Mouse (Mus musculus) brown adipose tissue, adult 24 weeks (tissue): Measurements from ENCODE around the gene Tpte. TPM values are rescaled to one million over a fixed set of nuclear protein-coding genes. Genes with fewer than 3 reads are reported as not detected.

Experiments
- H3K27ac ChIP-seq: fragments of 200-500 bp; replicated peaks from 2 replicates; pipeline ENCODE4 v1.5.1; 2012; ENCODE audit warnings: low read depth, mild to moderate bottlenecking, low read length
- H3K4me1 ChIP-seq: fragments of 200-500 bp; 2 replicates; pipeline ENCODE4 v1.6.1; 2012; ENCODE audit warnings: low read length, mixed read lengths; ENCODE audit not compliant: control insufficient read depth, insufficient read depth, insufficient read length
- H3K4me3 ChIP-seq: fragments of 200-500 bp; 2 replicates; pipeline ENCODE4 v1.5.1; 2012; ENCODE audit warnings: low read depth, mild to moderate bottlenecking, low read length, moderate library complexity; ENCODE audit not compliant: insufficient read depth
- polyA plus RNA-seq: library from polyadenylated mRNA; stranded (reverse); fragments of >200 nt; gene quantifications from 2 replicates; pipeline ENCODE4 v1.2.4, GENCODE M21; 2012; ENCODE audit not compliant: missing spikeins, insufficient read depth, insufficient read length

Gene Tpte
- 0.71 and 1.1 TPM in 2 replicates for polyA plus RNA-seq

DNA sequence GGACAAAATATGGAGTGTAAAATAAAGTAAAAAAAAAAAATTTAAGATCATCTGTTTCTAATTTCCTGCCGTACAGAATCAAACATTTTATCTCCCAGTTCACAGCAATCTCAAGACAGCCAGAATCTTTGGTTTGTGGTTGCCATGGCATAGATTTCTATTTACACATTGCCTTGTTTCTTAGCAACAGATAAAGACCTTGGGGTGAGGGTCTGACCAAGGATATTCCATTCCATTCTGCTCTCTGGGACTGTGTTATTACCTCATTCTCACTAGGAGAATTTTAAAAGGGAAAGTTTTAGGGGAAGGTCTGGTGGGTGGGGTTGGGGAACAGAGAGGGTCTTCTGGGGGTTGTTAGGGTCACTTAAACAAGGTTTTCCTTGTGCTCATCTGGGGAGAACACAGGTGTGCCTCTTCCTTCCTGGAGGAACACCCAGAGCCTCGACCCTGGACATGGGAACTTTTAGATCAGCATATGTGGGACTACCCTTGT lies at the start of gene Tpte:
TSS of gene Tpte (plus strand) at position 443 of the 493 bp plus-strand sequence.
- Histone ChIP-seq H3K27ac (peak within 1 kb of the TSS; percentile 21; the same call in 1 of the 2 replicates), H3K4me1 (no peaks in the 10 kb centered on the region), H3K4me3 (no peak within 1 kb of the TSS)

DNA sequence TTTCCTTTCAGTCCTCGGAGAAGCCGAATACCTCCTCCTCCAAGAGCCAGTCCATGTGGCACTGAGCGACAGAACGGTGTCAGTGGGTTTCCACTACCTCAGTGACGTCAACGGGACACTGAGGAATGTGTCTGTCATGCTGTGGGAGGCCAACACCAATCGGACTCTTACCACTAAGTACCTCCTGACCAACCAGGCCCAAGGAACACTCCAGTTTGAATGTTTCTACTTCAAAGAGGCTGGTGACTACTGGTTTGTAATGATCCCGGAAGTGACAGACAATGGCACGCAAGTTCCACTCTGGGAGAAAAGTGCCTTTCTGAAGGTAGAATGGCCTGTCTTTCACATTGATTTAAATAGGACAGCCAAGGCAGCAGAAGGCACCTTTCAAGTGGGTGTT lies 40.3 kb upstream of the Tpte start:
- Histone ChIP-seq H3K27ac (no peak overlapping the region), H3K4me1 (peaks cover 2% of the 10 kb centered on the region; the same call in 1 of the 2 replicates), H3K4me3 (no peak overlapping the region)

DNA sequence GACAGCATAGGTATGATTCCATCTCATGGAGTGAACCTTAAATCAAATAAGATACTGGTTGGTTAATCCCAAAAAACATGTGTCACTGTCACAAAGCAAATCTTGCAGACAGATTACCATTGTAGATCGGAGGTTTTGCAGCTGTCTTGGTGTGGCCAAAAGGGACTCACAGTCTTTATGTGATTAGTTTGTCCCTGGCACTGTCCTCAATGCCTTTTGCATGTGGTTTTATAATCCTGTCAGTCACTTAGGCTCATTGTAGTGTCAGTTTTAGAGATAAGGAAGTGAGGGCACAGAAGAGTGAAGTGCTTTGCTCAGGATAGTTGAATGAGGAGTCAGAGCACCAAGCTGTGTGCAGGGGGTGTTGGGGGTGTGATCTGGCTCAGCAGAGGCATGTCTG lies 37.6 kb upstream of the Tpte start:
- Histone ChIP-seq H3K27ac (no peak overlapping the region), H3K4me1 (peaks cover 2% of the 10 kb centered on the region; the same call in 1 of the 2 replicates), H3K4me3 (no peak overlapping the region)

DNA sequence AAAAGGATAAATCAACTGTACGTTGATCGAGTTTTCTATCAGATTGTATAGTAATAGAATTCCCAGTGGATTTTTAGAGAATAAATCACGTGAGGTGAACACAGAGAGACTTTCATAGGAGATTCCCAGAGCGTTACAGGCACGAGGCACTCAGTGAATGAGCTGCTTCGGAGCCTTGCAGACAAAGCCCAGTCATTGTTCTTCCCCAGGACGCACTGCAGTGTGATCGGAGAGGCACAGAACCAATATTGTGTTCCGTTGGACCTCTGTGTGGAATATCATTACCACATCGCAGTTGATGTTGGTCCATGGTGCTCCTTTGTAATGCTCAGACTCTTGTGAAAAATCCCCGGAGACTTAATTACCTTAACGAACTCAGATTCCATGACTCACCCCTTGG lies 35.3 kb upstream of the Tpte start:
- Histone ChIP-seq H3K27ac (no peak overlapping the region), H3K4me1 (peaks cover 2% of the 10 kb centered on the region; the same call in 1 of the 2 replicates)

DNA sequence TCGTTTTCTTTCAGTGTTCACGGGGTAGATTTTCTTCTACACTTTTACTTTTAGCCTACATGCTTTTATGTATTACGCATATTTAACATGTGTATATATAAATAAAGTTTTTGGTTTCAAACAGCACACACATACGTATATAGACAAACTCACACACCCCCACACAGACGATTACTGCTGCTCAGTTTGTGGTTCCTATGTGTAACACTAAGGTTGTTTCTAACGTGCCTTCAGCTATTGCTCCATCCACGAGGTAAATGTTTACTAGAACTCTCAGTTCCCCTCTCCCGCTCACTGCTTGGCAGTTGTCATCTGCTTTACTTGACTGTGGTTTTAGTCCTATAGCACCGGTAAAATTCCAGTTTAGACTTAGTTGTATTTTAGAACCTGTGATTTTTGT lies 34.2 kb upstream of the Tpte start:
- H3K4me3 ChIP-seq, result no peak overlapping the region
- no peak overlapping the region for H3K27ac ChIP-seq
- H3K4me1 ChIP-seq, result peaks cover 2% of the 10 kb centered on the region; the same call in 1 of the 2 replicates

More for the DNA sequence above, 35.3 kb upstream of the Tpte start:
- no peak overlapping the region for H3K4me3 ChIP-seq

DNA sequence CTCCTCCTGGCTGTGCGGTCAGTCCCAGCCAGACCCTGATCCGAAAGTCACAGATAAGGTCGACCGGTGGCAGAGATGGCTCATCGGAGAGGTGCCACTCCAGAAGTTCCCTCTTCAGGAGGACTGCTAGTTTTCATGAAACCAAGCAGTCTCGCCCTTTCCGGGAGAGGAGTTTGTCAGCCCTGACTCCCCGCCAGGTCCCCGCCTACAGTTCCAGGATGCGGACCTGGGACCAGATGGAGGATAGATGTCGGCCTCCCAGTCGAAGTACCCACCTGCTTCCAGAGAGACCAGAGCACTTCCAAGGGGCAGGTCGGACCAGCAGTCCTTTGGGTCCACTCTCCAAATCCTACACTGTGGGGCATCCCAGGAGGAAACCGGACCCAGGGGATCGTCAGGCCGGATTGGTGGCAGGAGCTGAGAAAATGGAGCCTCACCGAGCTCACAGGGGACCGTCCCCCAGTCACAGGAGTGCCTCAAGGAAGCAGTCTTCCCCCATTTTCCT lies 24.2 kb upstream of the Tpte start:
- Histone ChIP-seq H3K4me3 (no peak overlapping the region), H3K4me1 (peaks cover 8% of the 10 kb centered on the region; the same call in 1 of the 2 replicates), H3K27ac (no peak overlapping the region)

DNA sequence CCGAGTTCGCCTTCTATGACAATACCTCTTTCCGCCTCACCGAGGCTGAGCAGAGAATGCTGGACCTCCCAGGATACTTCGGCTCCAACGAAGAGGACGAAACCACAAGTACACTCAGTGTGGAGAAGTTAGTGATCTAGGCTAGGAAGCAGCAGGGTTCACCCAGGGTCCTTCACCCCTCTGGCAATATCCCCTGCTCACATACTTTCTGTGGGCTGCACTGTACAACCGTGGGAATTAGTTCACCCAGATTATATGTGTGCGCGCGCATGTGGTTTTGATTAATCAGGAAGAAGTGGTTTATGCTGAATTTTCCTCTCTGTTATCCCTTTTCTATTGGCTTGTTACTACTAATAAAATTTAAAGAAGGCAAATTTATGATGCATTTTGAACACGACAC lies 23.7 kb upstream of the Tpte start:
- no peak overlapping the region for H3K27ac ChIP-seq
- peaks cover 8% of the 10 kb centered on the region; the same call in 1 of the 2 replicates for H3K4me1 ChIP-seq
- H3K4me3 ChIP-seq, result no peak overlapping the region

DNA sequence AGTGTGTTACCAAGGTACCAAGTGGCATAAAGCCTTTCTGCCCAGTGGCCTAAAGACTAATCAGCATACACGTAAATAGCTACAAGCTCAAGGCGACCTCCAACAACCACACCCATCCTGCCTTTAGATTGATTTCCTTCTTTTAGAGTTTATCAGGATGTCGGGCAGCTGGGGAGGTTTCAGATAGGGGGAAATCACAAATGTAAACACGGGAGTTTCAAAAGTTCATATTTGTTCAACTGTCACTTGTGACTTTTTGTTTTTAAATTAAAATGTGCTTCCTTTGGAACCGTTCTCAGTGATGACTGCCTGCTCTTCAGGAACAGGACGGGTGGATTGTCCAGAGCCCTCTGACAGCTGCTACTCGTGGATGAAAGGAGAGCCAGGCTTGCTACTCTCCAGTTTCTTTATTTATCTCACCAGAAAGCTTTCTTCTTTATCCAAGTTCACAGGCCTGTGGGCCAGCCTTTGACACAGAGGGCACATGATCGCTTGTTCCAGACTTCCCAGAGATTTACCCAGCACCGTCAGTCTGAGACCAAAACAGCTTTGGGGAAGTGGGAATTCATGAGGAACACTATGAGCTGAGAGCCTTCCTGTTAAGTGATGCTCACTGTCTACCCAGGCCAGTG lies 23.0 kb upstream of the Tpte start:
- Histone ChIP-seq H3K4me3 (no peak overlapping the region), H3K27ac (no peak overlapping the region), H3K4me1 (peaks cover 8% of the 10 kb centered on the region; the same call in 1 of the 2 replicates)

DNA sequence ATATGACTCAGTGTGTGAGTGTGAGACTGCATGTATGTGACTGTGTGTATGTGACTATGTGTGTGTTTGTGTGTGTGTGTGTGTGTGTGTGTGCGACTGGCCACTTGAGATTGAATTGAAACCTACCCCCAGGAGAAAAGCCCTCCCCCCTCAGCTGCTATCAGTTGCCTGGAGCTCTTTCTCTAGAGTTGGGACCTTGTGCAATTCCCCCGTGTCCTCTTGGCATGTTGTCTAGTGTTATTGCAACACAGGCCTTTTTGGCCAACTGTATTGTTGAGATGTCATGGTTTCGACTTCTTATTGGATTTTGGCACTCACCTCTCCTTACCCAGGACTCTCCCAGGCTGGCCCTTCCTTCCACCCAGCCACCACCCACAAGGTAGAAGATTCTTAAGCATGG lies 21.0 kb upstream of the Tpte start:
- Histone ChIP-seq H3K27ac (no peak overlapping the region), H3K4me3 (no peak overlapping the region)

DNA sequence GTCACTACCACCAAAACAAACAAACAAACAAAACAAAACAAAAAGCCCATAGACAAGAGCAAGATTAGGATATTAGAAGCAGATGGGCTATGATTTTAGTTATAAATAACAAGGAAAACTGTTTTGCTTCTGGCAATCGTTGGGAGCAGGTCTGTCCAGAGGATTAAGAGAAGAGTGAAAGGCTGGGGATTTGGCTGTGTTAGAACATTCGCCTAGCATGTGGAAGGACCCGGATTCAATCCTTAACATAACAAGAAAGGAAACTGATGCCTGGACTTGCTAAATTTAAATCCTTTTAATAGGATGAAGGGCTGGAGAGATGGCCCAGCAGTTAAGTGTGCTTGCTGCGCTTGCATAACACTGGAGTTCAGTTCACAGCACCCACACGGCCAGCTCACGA lies 18.9 kb upstream of the Tpte start:
- H3K4me3 ChIP-seq, result no peak overlapping the region
- peaks cover 8% of the 10 kb centered on the region; the same call in 1 of the 2 replicates for H3K4me1 ChIP-seq
- no peak overlapping the region for H3K27ac ChIP-seq

More for the DNA sequence above, 21.0 kb upstream of the Tpte start:
- peaks cover 8% of the 10 kb centered on the region; the same call in 1 of the 2 replicates for H3K4me1 ChIP-seq

DNA sequence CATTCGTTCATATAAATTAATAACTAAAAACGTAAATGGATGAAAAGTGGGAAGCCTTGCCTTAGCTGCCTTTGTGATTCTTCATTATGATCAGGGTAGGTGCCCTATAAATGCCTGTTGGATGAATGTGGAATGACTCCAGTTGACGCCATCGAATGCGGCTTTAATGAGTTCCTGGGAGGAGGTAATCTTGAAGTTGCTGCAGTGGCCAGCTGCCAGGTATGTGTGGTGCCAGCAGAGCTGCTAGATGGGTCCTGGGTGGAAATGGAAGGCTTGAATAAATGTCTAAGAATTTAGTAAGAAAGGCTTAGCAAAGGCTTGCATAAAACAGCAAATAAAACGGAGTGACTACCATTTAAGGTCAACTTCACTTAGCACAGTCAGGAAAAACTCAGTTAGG lies 18.5 kb upstream of the Tpte start:
- H3K4me1 ChIP-seq, result peaks cover 8% of the 10 kb centered on the region; the same call in 1 of the 2 replicates
- no peak overlapping the region for H3K4me3 ChIP-seq
- H3K27ac ChIP-seq, result no peak overlapping the region

DNA sequence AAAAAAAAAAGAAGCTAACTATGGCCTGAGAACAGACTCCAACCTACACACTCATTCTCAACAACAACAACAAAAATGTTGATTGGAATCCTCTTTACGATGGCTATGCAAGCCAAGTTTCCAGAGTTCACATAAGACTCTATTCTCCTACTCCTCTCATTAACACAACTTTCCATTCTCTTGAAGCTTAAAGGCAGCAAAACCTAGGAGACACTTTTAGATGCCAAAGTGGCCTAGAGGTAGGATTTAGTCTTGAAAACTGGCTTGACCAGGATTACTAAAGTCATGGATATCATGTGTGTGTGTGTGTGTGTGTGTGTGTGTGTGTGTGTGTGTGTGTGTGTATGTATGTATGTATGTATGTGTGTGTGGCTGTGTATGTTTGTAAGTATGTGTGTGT lies 18.0 kb upstream of the Tpte start:
- no peak overlapping the region for H3K4me3 ChIP-seq
- H3K27ac ChIP-seq, result no peak overlapping the region
- peaks cover 6% of the 10 kb centered on the region; the same call in 1 of the 2 replicates for H3K4me1 ChIP-seq

DNA sequence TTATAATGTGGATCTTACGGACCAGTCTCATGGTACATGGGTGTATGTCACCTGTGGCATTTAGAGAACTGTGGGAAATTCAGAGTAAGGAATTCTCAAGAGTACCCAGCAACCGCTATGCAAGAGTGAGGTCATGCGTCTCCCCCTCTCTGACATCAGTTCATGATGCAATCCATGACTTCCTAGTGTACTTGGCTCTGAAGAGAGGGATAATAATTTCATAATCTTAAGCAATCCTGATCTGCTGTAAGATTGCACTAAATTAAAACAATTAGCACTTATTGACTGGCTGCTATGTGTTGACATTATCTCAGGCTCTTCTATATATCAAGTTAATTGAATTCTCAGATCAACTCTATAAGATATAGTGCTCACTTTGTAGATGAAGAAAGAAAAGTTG lies 16.4 kb upstream of the Tpte start:
- H3K4me1 ChIP-seq, result peaks cover 2% of the 10 kb centered on the region; the same call in 1 of the 2 replicates
- no peak overlapping the region for H3K4me3 ChIP-seq

DNA sequence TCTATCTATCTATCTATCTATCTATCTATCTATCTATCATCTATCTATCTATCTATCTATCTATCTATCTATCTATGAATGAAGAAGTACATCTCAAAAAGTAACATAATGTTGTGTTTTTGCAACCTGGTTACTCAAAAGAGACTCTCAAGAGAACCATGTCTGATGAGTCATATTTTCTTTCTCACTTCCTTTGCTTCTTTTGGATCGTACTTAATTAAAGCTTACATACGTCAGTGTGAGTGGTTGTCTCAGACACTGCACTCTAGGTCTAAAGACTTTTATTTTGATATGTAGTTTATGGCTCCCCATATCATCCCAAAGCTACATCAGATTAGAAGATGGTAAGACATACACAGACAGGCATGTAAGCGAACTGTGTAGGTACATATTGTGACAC lies 10.1 kb upstream of the Tpte start:
- Histone ChIP-seq H3K4me1 (no peaks in the 10 kb centered on the region), H3K27ac (no peak overlapping the region), H3K4me3 (no peak overlapping the region)

More for the DNA sequence above, 16.4 kb upstream of the Tpte start:
- H3K27ac ChIP-seq, result no peak overlapping the region

DNA sequence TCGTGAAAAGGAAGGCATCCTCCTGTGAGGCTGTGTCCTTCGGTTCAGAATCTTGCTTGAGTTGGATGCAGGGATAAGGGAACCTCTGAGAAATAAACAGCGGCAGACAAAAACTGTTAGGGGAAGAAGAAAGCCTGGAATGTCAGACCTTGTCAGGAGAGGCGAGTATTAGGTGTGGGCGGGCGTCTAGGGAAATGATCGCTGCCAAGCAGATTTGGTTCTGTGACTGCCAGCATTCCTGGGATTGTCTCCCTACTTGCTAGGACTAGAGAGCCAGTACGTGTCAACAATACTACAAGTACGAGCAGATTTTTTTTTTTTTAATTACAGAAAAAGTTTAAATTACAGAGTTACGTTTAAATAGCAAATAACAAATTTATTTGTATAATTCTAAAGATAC lies 8.6 kb upstream of the Tpte start:
- Histone ChIP-seq H3K4me3 (no peak overlapping the region), H3K27ac (no peak overlapping the region), H3K4me1 (no peaks in the 10 kb centered on the region)

DNA sequence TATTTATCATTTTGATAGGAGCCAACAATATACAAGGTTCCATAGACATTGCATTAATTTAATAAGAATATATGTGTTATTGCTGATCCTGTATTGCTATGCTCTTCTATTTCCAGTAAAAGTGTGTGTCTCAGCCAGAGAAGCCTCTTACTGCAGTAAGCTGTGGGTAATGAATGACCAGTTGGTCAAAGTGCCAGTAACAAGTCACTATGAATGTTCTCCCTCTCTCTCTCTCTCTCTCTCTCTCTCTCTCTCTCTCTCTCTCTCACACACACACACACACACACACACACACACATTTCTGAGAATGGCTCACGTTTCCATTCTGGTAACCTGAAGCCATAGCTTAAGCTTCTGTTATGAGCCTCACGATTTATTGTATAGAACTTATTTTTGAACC lies 19.1 kb downstream of the Tpte start:
- Histone ChIP-seq H3K4me3 (no peak overlapping the region), H3K27ac (no peak overlapping the region), H3K4me1 (no peaks in the 10 kb centered on the region)
